Mouse (Mus musculus) brown adipose tissue, adult 24 weeks (tissue): ENCODE measurements at regions not wholly inside any gene's neighbourhood (a gene's known extent, or its start where the extent isn't known, plus 50 kb on each side); places are given as distances from the start of the nearest gene placed in this dataset.

Experiments
- H3K27ac ChIP-seq: fragments of 200-500 bp; replicated peaks from 2 replicates; pipeline ENCODE4 v1.5.1; 2012; ENCODE audit warnings: low read depth, mild to moderate bottlenecking, low read length
- H3K4me1 ChIP-seq: fragments of 200-500 bp; 2 replicates; pipeline ENCODE4 v1.6.1; 2012; ENCODE audit warnings: low read length, mixed read lengths; ENCODE audit not compliant: control insufficient read depth, insufficient read depth, insufficient read length
- H3K4me3 ChIP-seq: fragments of 200-500 bp; 2 replicates; pipeline ENCODE4 v1.5.1; 2012; ENCODE audit warnings: low read depth, mild to moderate bottlenecking, low read length, moderate library complexity; ENCODE audit not compliant: insufficient read depth

DNA sequence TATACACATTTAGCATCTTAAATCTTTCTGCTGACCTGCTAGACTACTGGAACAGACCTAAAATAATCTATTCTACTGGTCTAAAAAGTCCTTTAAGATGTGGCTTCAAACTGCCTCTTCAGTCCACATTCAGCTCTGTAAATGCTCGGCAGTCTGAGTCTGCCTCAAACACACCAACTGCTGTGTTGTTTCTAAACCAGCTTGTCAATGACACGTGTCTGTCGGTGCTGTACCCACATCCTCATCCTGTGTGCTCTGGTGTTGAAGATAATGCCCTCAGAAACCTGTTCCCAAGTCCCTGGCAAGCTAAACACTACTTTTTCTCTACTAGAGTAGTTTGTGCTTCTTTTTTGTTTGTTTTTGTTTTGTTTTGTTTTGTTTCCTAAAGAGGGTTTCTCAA, 58.9 kb upstream of the Mbnl1 start:
- H3K27ac ChIP-seq, result no peak overlapping the region

DNA sequence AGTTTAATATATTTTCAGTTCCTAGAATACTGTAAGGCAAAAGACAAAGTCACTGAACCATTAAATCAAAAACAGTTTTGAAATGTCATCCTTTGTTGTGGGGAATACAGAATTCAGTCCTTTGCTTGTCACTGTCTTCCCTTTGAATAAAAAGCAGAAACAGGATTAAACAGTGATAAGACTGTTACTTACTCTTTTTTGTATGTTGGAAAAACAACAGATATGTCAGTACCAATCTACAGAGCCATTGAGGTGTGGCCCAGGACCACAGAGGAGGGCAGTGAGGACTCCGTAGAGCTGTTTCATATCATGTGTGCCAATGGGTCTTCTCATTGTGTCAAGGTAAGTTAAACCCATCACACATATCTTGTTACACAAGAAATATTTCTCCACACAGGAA, 55.6 kb upstream of the Mbnl1 start:
- H3K27ac ChIP-seq, result no peak overlapping the region

More for the DNA sequence above, 58.9 kb upstream of the Mbnl1 start:
- Histone ChIP-seq H3K4me1 (peaks cover 2% of the 10 kb centered on the region; the same call in 1 of the 2 replicates), H3K4me3 (no peak overlapping the region)

DNA sequence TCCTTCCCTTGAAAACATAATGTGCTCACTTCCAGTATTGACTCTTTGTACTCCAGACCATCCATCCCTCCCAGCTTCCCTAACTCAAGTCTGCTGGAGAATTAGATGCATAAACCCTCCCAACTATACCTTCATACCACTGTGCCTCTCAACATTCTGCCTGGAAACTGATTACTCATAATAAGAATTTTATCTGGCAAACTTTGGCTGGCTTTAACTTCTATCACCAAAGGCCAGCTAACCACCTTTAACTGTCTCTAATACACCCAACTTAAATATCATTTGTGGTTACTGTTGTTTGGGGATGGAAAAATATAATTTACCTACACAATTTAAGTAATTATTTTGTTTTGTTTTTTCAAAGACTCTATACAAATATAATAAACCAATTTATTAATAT, 54.0 kb upstream of the Mbnl1 start:
- no peak overlapping the region for H3K4me3 ChIP-seq
- no peaks in the 10 kb centered on the region for H3K4me1 ChIP-seq
- no peak overlapping the region for H3K27ac ChIP-seq

More for the DNA sequence above, 55.6 kb upstream of the Mbnl1 start:
- Histone ChIP-seq H3K4me1 (no peaks in the 10 kb centered on the region), H3K4me3 (no peak overlapping the region)

DNA sequence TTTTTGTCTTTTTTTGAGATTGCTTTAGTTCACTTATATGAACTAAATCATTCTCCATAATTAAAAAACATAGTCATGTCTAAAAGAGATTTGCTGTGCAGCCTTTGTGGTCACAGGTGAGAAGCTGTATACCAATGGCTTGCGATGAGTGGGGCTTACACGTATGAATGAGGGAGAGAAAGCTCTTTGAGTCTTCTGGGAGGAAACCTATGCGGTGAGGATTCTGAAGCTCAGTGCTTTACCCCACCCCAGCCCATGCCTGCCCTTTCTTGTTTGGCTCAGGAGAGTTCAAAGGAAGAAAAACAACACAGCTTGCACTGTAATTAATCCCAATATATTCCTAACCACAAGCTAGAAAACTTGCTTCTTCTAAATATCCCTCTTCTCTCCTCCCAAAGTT, 53.4 kb upstream of the Mbnl1 start:
- Histone ChIP-seq H3K4me1 (no peaks in the 10 kb centered on the region), H3K4me3 (no peak overlapping the region), H3K27ac (no peak overlapping the region)
